Mouse (Mus musculus) right cerebral cortex, postnatal 10 days (tissue): ENCODE results near the gene Hspbp1.

Experiments used
- DNase-seq, 2 experiments: peaks; one replicate each; pipeline ENCODE4 v3.0.0; 2021; ENCODE audit warnings: low spot score in 2 of 2

Gene Hspbp1

DNA sequence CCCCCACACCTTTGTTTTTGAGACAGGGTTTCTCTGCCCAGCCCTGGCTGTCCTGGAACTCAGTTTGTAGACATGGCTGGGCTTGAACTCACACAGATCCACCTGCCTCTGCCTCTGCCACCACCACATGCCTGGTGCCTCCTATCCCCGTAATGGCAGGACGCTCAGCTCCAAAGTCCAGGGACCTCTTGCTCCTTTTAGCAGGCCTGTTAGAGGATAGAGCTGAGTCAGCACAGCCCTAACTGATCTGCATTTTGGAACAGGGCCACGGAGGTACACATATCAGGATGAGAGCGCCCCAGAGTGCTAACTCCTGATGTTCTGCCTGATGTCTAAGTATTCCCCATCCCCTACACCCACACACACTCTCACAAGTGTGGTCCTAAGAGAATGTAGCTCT, 53.8 kb downstream of the Hspbp1 start, which contains the start of gene Tmem86b:
Gene Tmem86b, minus strand, starts transcription at position 392 of the 400 bp plus-strand sequence.
- no peak for DNase-seq

DNA sequence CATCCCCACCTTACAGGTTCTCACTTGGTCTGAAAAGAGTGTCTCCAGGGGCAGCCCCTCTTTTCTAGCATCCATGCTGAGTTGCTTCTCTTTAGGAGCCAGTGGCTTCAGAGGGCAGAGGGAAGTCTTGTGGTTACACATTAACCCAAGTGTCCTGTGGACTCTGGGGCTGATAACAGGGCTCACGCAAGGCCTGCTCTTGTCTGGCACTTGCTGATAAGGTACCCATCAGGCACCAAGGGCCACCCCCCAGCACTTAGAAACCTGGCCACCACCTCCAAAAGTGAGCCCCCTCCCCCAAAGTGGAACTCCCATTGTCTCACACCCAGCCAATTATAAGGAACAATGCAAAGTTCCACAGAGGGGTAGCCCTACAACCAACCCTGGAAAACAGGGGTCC, 54.7 kb downstream of the Hspbp1 start:
- DNase-seq, result no peak

DNA sequence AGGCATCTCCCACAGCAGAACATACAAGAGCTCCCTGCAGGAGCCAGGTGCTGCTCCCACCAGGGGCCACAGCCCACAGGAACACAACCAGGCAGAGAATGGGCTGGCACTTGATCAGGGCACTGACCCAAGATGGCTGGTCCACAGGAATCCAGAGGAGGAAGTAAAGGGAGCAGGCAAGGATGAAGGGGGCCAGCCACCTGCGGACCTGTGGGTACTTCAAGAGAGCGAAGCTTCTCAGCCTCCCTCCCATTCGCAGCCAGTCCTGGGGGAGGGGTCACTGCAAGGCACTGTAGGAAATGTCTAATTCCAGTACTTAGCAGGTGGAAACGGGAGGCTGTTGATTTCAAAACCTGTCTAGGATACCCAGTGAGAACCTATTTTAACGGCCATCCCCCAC, 55.3 kb downstream of the Hspbp1 start:
- no peak for DNase-seq

DNA sequence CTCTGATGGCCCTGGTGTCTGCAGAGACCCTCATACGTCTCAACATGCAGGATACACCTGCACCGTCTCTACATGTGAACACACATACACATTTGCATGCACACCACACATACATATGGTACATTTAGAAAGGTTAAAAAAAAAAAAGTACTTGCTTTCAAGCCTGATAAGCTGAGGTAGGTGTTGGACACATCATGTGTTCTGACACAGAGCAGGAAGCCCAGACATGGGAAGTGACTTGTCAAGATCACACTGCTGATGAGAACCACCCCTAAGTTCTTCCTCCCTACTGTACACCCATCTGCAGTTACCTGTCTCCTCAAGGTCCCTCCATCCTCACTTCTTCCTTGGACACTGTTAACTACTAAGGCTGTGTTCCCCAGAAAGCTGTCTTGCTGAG, 58.9 kb downstream of the Hspbp1 start:
- no peak for DNase-seq

DNA sequence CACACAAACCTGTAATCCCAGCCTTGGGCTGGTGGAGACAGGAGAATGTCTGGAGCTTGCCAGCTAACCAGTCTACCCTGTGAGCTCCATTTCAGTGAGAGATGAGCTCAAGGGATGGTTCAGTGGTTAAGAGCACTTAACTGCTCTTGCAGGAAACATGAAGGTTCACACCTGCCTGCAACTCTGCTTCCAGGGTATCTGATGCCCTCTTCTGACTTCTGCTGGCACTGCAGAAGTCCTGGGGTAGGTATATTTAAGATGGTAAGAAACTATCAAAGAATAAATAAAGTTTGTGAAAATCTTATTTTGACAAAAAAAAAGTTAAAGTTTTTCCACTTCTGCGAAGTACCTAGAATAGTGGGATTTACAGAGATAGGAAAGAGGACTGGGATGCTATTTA, 60.5 kb downstream of the Hspbp1 start:
- no peak for DNase-seq

DNA sequence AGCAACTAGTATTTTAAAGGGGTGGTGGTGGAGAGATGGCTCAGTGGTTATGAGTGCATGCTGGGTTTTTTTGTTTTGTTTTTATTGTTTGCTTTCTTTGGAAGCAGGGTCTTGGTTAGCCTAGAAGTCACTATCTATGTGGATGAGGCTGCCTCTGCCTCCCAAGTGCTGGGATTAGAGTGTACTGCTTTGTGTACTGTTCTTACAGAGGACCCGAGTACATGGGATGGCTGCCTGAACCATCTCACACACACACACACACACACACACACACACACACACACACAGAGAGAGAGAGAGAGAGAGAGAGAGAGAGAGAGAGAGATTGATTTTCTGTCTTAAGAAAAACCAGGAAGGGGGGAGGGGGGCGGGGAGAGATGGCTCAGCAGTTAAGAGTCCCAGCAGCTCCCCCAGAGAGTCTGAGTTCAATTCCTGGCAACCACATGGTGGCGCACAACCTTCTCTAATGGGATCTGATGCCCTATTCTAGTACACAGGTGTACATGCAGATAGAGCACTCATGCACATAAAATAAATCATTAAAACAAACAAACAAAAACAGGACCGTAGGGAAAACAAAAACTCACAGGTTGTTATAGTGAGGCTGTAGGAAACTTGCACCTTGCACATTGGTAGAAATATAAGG, 61.2 kb downstream of the Hspbp1 start:
- peak in 1 of 2 experiments; percentile 65 for DNase-seq

DNA sequence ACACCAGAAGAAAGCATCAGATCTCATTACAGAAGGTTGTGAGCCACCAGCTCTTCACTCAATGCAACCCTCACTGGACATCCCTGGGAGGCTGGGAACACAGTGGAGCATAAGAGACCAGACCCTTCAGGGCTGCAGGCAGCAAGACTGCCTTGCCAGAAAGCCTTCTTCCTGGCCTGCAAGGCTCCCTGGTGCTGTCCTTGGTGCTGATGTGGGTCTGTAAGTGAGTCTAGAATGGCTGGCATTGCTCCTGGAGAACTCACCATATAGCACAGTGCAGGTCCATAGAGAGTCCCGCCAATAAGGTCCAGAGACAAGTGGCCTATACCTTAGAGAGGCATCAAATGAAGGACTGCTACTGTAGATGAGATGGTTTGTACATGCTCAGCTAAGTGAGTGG, 64.9 kb downstream of the Hspbp1 start:
- no peak for DNase-seq

DNA sequence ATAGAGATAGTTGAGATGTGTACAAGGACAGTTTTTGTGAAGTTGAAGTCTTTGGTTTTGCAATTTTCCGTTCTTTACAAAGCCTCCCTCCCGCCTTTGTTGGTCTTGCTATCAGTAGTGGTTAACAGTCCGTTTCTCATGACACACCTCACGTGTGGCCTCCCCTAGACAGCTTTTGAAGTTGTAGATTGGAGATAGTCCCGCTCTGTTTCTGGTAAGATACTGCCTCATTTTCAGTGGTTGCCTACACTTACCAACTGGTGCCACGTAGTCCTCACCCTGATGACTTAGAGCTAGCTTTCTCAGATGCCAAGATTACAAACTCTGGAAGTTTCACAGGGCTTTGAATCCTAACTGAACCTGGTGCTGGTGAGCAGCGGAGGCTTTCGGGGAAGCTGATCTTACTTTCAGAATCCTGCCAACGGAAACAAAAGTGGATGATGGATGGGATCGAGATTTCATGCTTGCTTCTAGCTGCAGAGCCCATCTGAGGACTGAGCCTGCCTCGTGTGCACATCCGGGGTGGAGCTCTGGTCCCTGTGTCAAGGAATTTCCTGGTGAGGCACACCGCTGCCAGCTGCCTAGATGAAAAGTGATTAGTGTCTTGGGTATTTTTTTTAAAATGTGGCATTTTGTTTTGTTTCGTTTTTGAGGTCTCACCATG, 71.0 kb downstream of the Hspbp1 start:
- DNase-seq, result no peak

DNA sequence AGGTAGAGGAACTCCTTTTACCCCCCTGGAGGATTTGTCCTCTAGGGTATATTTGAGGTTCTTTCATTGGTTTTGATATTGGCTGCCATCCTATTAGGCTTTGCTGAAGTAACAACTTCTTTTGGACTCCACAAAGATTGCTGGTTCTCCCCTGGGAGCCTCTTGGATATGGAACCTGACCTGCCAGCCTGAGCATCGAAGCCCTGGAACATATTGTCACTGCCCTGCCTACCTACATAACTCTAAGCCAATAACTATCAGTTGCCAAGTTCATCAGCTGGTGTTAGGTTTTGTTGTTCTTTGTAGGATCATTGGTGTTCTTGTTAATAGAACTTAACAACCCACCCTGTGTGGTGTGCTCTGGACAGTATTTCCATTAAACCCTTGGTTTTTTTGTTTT, 71.9 kb downstream of the Hspbp1 start:
- no peak for DNase-seq

DNA sequence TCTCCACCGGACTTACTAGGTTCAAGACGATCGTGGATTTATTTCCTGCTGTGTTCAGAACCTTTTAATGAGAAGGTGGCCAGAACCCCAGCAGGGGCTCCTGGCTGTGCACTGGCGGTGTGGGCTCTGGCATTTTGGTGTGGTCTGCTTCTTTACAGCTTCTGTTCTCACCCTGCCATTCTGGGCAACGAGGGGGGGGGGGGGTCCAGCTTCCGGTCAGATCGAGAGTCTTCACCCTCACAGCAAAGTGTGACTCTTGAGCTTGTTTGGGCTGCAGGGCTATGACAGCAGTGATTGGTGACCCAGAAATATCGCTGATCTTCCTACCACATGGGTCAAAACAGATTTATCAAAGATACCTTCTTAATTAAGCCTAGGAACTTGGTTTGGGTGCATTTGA, 72.5 kb downstream of the Hspbp1 start:
- DNase-seq, result no peak

DNA sequence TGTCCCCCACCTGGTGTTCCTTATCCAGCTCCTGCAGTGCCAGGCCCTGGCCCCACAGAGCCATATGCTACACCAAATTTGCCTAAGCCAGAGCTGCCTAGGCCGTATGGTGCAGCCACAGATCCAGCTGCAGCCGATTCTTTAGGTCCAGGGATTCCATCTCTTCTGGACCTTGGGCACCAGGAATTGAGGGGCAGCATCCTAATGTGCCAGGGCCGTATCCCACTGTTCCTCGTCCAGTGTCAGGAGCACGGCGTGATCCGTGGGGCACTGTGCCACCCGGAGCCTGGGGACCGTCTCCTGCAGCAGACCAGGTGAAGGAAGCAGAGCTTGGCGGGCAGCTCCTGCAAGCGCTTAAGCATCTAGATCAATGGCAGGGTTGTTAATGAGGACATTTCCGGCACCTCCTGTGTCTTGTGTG, 72.9 kb downstream of the Hspbp1 start:
- no peak for DNase-seq

DNA sequence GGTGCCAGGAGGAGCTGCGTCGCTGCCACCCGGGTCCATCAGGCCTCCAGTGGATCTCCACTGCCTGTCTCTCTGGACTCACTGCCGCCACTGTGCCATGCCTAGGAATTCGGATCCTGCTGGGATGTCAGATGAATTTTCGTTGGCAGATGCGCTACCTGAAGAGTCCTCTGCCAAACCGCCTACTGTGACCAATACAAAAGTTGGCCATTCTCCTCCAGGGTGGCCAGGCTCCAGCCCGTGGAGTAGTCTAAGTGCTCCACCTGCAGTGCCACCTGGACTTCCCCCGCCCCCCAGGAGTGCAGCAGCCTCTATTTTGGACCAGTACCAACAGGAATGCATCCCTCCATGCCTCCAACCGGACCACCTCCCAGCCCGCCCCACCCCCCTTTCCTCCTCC, 73.4 kb downstream of the Hspbp1 start:
- DNase-seq, result no peak
